Mouse (Mus musculus) hindbrain, embryonic 13.5 days (tissue): ENCODE measurements around the gene Gdf7. TPM values are rescaled to one million over a fixed set of nuclear protein-coding genes. Genes with fewer than 3 reads are reported as not detected.

Experiments used
- ATAC-seq: fragments of 200-750 bp; cut with Nextera tagmentation; 2 replicates; pipeline ENCODE4 v1.8.0; 2017; ENCODE audit warnings: moderate TSS enrichment; ENCODE audit not compliant: low FRiP score
- H3K27ac ChIP-seq: fragments of 300-500 bp; sonication (generic); 2 replicates; pipeline ENCODE4 v1.5.1; 2015; ENCODE audit warnings: inconsistent platforms, mild to moderate bottlenecking, moderate library complexity
- H3K27me3 ChIP-seq: fragments of 300-500 bp; sonication (generic); 2 replicates; pipeline ENCODE4 v1.6.1; 2015; ENCODE audit warnings: mild to moderate bottlenecking, inconsistent platforms
- H3K36me3 ChIP-seq: fragments of 300-500 bp; sonication (generic); 2 replicates; pipeline ENCODE4 v1.6.1; 2015; ENCODE audit warnings: mild to moderate bottlenecking, inconsistent platforms
- H3K4me1 ChIP-seq: fragments of 300-500 bp; sonication (generic); replicated peaks from 2 replicates; pipeline ENCODE4 v1.6.1; 2015; ENCODE audit warnings: inconsistent platforms
- H3K4me2 ChIP-seq: fragments of 300-500 bp; sonication (generic); 2 replicates; pipeline ENCODE4 v1.6.1; 2015; ENCODE audit warnings: inconsistent platforms, mild to moderate bottlenecking, moderate library complexity
- H3K4me3 ChIP-seq: fragments of 300-500 bp; sonication (generic); 2 replicates; pipeline ENCODE4 v1.5.1; 2015; ENCODE audit warnings: mild to moderate bottlenecking, inconsistent platforms
- H3K9ac ChIP-seq: fragments of 300-500 bp; sonication (generic); 2 replicates; pipeline ENCODE4 v1.6.1; 2015; ENCODE audit warnings: mild to moderate bottlenecking, inconsistent platforms
- H3K9me3 ChIP-seq: fragments of 300-500 bp; sonication (generic); 2 replicates; pipeline ENCODE4 v1.6.1; 2016; ENCODE audit warnings: inconsistent platforms
- WGBS: fragments of 180-500 bp; shearing (Covaris S2); methylation state at CpG from one replicate; pipeline ENCODE4 v1.1.7; 2015; 5-methylcytosine and 5-hydroxymethylcytosine counted together
- polyA plus RNA-seq: library from polyadenylated mRNA; unstranded; fragments of >200 nt; fragmentation: Nextera tagmentation; extraction: Ambion mirVana; gene quantifications from 2 replicates; pipeline ENCODE4 v1.2.1, GENCODE M21; 2015

Gdf7 gene
- polyA plus RNA-seq, 1 experiment from 2014 or later = 0.88 TPM

- 93% methylated on average over 13 of the region's 13 CpGs for WGBS
- no peak for ATAC-seq
- H3K4me1 ChIP-seq = peaks cover 14% of the 10 kb centered on the region
- H3K27ac ChIP-seq = no peak overlapping the region
- no peak overlapping the region for H3K9ac ChIP-seq
- no peak overlapping the region for H3K4me2 ChIP-seq
- H3K4me3 ChIP-seq = no peak overlapping the region
- peaks cover 51% of the 10 kb centered on the region for H3K36me3 ChIP-seq
- no peaks in the 10 kb centered on the region for H3K27me3 ChIP-seq
- no peaks in the 10 kb centered on the region for H3K9me3 ChIP-seq
These were observed 23.6 kb upstream of the Gdf7 start for GRCm38 (mm10) chr12:8325245-8325942.

DNA sequence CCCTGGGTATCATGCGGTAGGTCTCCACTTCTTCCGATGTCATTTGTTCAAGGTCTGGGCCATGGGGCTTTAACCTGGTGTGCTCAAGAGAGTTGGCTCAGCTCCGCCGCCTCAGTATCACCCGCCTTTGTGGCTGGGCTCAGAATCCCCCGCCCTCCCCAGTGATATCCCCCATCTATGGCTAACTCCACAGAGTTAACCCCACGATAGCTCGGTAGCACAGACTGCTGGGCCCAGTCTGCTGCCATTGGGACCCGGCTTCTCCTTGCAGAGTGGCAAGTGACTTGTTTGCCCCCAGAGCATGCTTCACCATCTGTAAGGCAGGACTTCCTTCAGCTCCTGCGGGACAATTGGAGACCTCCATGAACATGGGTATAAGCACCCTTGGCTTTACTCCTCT lies 22.3 kb upstream of the Gdf7 start:
- H3K27me3 ChIP-seq = no peaks in the 10 kb centered on the region
- H3K4me2 ChIP-seq = no peak overlapping the region
- no peak for ATAC-seq
- H3K36me3 ChIP-seq = peaks cover 55% of the 10 kb centered on the region
- no peaks in the 10 kb centered on the region for H3K9me3 ChIP-seq
- WGBS = 89% methylated on average over 10 of the region's 10 CpGs
- H3K27ac ChIP-seq = no peak overlapping the region
- H3K9ac ChIP-seq = no peak overlapping the region
- peaks cover 14% of the 10 kb centered on the region for H3K4me1 ChIP-seq
- no peak overlapping the region for H3K4me3 ChIP-seq

DNA sequence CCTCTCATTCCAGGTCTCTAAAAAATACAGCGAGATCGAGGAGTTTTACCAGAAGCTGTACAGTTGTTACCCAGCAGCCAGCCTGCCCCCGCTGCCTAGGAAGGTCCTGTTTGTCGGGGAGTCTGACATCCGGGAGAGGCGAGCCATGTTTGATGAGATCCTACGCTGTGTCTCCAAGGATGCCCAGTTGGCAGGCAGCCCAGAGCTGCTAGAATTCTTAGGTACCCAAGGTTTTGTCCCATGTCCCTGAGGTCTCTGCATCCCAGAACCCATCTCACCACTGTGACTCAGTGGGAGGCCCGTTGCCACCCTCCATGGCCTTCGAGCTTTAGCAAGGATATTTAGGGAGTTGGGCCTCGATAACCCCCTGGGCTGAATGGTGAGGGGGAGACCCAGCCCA lies 19.8 kb upstream of the Gdf7 start:
- Histone ChIP-seq H3K4me1 (no peaks in the 10 kb centered on the region), H3K4me2 (no peak overlapping the region), H3K27me3 (no peaks in the 10 kb centered on the region), H3K27ac (no peak overlapping the region), H3K9me3 (no peaks in the 10 kb centered on the region), H3K36me3 (peaks cover 72% of the 10 kb centered on the region), H3K9ac (no peak overlapping the region; the same call in 1 of the 2 replicates), H3K4me3 (no peak overlapping the region)
- WGBS = 80% methylated on average over 10 of the region's 10 CpGs
- ATAC-seq = no peak

DNA sequence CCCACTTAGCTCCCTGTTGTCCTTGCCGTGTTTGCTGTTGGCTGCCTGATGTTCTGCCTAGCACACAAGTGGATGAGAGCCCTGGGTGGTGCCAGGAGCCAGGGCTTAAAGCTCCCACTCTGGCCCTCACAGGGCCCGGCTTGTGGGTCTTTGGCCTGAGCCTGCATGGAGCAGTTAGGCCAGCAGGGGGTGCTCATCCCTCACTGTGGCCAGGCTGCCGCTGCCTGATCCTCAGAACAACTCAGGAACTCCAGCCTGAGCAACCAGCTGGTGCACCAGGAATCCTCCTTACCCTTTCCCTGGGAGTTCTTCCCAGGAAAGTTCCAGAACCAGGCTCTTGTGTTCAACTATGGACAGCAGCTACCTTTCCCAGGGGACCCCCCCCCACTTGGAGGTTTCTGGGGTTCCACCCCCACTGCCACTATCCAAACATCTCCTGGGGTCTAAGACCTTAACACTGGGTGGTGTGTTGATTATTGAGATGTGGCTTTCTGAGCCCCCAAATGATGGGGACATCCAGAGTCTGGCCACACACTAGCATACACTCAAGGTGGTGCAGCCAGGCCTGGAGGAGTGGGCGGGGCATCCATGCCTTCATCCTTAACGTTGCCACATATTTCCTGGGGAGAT lies 18.4 kb upstream of the Gdf7 start:
- Histone ChIP-seq H3K9me3 (no peaks in the 10 kb centered on the region), H3K27me3 (no peaks in the 10 kb centered on the region), H3K36me3 (peaks cover 68% of the 10 kb centered on the region), H3K27ac (no peak overlapping the region), H3K9ac (no peak overlapping the region), H3K4me1 (peaks cover 7% of the 10 kb centered on the region), H3K4me2 (no peak overlapping the region), H3K4me3 (no peak overlapping the region)
- ATAC-seq = peak; percentile 18; the same call in 1 of the 2 replicates
- 50% methylated on average over 5 of the region's 5 CpGs for WGBS

- Histone ChIP-seq H3K27me3 (peaks cover 18% of the 10 kb centered on the region), H3K4me1 (peaks cover 24% of the 10 kb centered on the region), H3K4me2 (no peak overlapping the region), H3K9me3 (no peaks in the 10 kb centered on the region), H3K27ac (no peak overlapping the region), H3K4me3 (no peak overlapping the region), H3K9ac (no peak overlapping the region), H3K36me3 (peaks cover 37% of the 10 kb centered on the region)
- 88% methylated on average over 5 of the region's 5 CpGs for WGBS
- ATAC-seq = no peak
These were observed 14.8 kb upstream of the Gdf7 start for GRCm38 (mm10) chr12:8316541-8316940.

DNA sequence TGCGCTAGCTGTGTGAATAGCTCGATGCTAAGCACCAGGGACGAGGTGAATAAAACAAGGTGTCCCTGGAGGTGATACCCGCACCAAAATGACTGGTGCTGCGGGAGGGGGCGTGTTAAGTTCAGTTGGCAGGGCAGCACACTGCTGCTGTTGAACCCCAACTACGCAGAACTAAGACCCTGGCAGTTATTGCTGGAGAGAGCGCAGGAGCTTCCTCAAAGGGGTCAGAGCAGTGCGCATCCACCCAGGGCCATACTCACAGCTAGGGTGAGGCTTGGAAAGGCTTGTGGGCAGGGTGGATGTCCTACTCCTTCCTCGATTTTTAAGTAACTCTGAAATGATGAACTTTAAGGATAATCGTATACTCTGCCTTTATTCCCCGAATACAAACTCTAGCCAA lies 12.0 kb upstream of the Gdf7 start:
- H3K4me2 ChIP-seq = peak overlapping the region; percentile 81
- H3K9me3 ChIP-seq = no peaks in the 10 kb centered on the region
- ATAC-seq = peak; percentile 40
- 23% methylated on average over 12 of the region's 12 CpGs for WGBS
- peaks cover 14% of the 10 kb centered on the region for H3K36me3 ChIP-seq
- H3K4me1 ChIP-seq = peaks cover 24% of the 10 kb centered on the region
- peak overlapping the region; percentile 60 for H3K4me3 ChIP-seq
- H3K9ac ChIP-seq = peak overlapping the region; percentile 79
- H3K27ac ChIP-seq = no peak overlapping the region
- H3K27me3 ChIP-seq = peaks cover 33% of the 10 kb centered on the region

DNA sequence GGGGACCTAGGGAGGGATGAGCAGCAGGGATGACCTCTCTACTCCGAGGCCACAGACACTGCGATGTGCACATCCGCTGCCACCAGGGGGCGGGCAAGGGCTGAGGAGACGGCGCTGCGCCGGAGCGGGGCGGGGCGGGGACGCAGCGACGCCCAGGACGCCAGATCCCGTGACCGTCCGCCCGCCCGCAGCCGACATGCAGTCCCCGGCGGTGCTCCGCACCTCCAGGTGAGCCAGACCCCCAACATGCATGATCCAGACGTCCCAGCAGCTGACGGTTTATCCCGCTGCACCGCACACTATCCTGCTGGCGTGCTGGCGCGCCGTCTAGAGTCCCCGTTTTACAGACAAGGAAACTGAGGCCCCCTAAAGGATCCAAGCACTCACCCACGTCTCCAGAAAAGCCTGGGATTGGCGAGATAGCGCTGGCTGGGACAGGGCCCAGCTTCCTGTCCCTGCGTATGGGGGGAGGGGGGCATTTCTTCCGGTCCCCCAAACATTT lies 11.6 kb upstream of the Gdf7 start, which contains the start of gene Hs1bp3:
Hs1bp3 (plus strand) TSS at position 163 of the 502 bp plus-strand sequence.
- no peaks in the 10 kb centered on the region for H3K9me3 ChIP-seq
- peak within 1 kb of the TSS; percentile 60 for H3K4me3 ChIP-seq
- peaks cover 24% of the 10 kb centered on the region for H3K4me1 ChIP-seq
- H3K9ac ChIP-seq = peak within 1 kb of the TSS; percentile 79
- H3K27ac ChIP-seq = no peak within 1 kb of the TSS
- under 1% methylated on average over 38 of the region's 38 CpGs for WGBS
- H3K36me3 ChIP-seq = peaks cover 9% of the 10 kb centered on the region
- ATAC-seq = peak; percentile 85
- H3K4me2 ChIP-seq = peak within 1 kb of the TSS; percentile 81
- H3K27me3 ChIP-seq = peaks cover 33% of the 10 kb centered on the region

GRCm38 (mm10) chr12:8312266-8312665 lies 10.5 kb upstream of the Gdf7 start:
- Histone ChIP-seq H3K27me3 (peaks cover 33% of the 10 kb centered on the region), H3K27ac (no peak overlapping the region), H3K4me1 (peaks cover 24% of the 10 kb centered on the region), H3K4me2 (no peak overlapping the region), H3K9me3 (no peaks in the 10 kb centered on the region), H3K36me3 (no peaks in the 10 kb centered on the region), H3K4me3 (no peak overlapping the region), H3K9ac (no peak overlapping the region)
- 88% methylated on average over 4 of the region's 4 CpGs for WGBS
- ATAC-seq = no peak

DNA sequence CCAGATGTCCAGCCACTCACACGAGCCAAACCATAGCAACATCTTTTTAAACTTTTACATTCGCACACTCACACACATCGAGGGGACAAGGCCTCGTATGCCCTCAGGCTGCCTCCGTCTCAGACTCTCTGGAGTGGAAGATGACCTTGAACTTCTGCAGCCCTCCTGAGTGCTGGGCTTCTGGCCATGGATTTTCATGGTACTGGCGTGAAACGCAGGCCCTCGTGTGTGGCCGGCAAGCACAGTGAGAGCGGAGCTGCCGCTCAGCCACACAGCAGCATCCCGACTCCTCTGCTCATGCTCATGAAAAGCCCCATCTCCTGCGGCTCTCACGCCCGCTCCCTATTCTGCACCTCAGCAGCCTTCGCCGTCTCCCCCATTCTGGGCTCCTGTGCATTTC lies 9.2 kb upstream of the Gdf7 start:
- H3K4me1 ChIP-seq = peaks cover 27% of the 10 kb centered on the region
- H3K27me3 ChIP-seq = peaks cover 37% of the 10 kb centered on the region
- 0 out of 2 replicates have a peak overlapping the region, but pooled peaks have one; percentile 14 for H3K9ac ChIP-seq
- H3K4me2 ChIP-seq = peak overlapping the region; percentile 16; the same call in 1 of the 2 replicates
- 32% methylated on average over 17 of the region's 17 CpGs for WGBS
- no peak overlapping the region for H3K4me3 ChIP-seq
- ATAC-seq = no peak
- H3K27ac ChIP-seq = no peak overlapping the region
- H3K36me3 ChIP-seq = no peaks in the 10 kb centered on the region
- no peaks in the 10 kb centered on the region for H3K9me3 ChIP-seq

DNA sequence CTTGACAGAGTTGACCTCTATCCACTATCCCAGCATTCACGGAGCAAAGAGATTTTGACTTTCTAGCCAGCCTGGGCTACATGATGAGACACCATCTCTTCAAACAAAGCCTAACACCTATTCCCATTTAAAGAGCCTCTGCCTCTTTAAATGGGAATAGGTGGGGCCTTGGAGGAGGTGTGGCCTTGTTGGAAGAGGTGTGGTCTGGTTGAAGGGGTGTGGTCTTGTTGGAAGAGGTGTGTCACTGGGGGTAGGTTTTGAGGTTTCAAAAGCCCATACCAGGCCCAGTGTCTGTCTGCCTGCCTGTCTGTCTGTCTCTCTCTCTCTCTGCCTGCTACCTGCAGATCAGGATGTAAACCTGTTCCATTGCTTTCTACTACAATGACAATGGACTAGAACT lies 5.2 kb upstream of the Gdf7 start:
- Histone ChIP-seq H3K36me3 (no peaks in the 10 kb centered on the region), H3K4me1 (peaks cover 8% of the 10 kb centered on the region), H3K4me2 (no peak overlapping the region), H3K27me3 (peaks cover 63% of the 10 kb centered on the region), H3K27ac (no peak overlapping the region), H3K4me3 (no peak overlapping the region), H3K9ac (no peak overlapping the region), H3K9me3 (no peaks in the 10 kb centered on the region)
- ATAC-seq = no peak
- WGBS = 80% methylated on average over 1 of the region's 1 CpGs

GRCm38 (mm10) chr12:8306432-8306831 lies 4.7 kb upstream of the Gdf7 start:
- Histone ChIP-seq H3K9me3 (no peaks in the 10 kb centered on the region), H3K4me3 (no peak overlapping the region), H3K4me2 (no peak overlapping the region), H3K36me3 (no peaks in the 10 kb centered on the region), H3K4me1 (peaks cover 13% of the 10 kb centered on the region), H3K27ac (no peak overlapping the region), H3K27me3 (peaks cover 63% of the 10 kb centered on the region), H3K9ac (no peak overlapping the region)
- peak; percentile 25 for ATAC-seq
- WGBS = under 1% methylated on average over 5 of the region's 5 CpGs

DNA sequence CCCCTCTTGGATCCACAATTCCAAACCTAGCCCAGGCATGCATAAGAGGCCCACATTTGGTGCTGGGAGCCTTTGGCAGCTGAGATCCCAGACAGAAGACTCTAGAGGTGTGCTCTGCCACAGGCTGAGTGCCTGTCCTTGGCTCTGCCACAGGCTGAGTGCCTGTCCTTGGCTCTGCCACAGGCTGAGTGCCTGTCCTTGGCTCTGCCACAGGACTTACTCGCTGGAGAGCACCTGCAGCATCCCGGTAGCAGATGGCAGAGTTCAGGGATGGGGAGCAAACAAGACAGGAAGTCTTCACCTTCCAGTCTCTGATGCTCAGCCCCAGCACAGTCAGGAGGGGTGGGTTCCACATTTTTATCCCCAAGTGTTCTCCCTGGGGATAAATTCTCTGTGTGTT lies 3.5 kb upstream of the Gdf7 start:
- Histone ChIP-seq H3K36me3 (no peaks in the 10 kb centered on the region), H3K4me1 (peaks cover 18% of the 10 kb centered on the region), H3K4me2 (no peak overlapping the region), H3K27ac (no peak overlapping the region), H3K4me3 (no peak overlapping the region), H3K27me3 (peaks cover 65% of the 10 kb centered on the region), H3K9me3 (no peaks in the 10 kb centered on the region), H3K9ac (no peak overlapping the region)
- WGBS = 58% methylated on average over 2 of the region's 2 CpGs
- ATAC-seq = no peak
